Mouse (Mus musculus): ENCODE data around the gene Armh3. TPM values are rescaled to one million over a fixed set of nuclear protein-coding genes. Genes with fewer than 3 reads are reported as not detected.
A peak's percentile ranks its signal among the peaks of the same experiment; 100 is the strongest.

Armh3 gene
- polyA plus RNA-seq, 3 experiments from 2014 or later = 8.0 to 10.9 (median 9.5) TPM

GRCm38 (mm10) chr19:45783933-45784576, 214.2 kb downstream of the Armh3 start:
- no peak for ATAC-seq

DNA sequence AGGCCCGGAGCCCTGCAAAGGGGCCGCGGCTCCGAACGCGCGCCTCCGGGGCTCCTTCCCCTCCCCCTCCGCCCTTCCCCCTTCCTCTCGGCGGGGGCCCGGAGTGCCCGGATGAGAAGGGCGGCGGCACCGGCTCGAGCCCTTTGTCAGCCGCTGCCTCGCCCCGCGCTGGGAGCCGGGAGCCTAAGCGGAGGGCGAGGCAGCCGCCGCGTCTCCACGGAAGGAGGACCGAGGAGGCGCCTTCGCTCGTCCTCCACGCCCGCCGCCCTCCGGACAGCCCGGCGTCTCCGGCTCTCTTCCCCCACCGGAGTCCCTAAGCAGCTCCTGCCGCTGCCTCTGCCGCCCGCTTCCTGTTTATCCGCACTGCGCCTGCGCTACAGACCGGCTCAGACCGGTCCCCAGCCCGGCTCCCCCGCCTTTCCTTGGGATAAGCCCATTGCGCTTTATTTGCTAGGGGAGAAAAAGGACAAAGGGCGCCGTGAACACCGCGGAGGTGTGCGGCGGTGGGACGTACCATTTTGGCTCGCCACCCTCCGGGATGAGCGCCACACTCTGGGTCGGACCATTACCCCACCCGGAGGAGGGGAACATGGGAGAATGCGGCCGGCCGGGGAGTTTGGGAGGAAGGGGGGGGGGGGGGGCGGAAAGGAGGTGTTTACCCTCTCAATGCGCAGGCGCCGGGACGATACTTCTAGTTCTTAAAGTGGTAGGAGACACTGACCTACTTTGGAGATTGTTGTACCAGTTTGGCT, 214.9 kb downstream of the Armh3 start, which contains the start of gene Mgea5:
Mgea5 (minus strand) TSS at position 657 of the 752 bp plus-strand sequence.
- ATAC-seq = peak; percentile 93

DNA sequence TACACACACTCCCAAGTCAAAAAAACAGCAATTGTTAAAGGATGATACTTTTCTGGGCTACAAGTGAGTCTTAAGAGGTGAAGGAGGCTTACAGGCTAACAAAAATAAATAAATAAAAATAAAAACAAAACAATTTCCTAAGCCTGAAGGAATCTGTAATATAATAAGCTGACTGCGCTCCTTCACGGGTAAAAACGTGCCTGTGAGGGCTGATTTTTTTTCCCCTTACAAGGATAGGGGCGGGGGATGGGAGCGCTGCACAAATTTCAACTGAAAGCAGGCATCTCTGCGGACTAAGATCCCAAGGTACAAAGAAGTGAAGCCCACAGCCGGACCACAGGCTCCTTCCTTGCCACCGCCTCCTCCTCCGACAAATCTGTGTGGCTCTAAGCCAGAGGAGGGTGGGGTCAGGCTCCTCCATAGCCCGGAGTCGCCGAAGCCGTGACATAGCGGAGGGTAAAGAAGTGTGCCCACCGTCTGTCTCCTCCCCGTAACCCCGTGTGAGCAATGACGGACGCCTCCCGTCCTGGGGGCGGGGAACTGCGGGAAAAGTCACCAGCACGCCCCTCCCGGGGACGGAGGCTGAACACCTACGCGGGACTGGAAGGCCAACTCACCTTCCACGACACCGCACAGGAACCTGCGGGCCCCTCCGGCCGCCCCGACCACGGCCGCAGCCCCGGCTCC, 215.8 kb downstream of the Armh3 start:
- peak; percentile 5 for ATAC-seq

GRCm38 (mm10) chr19:45781676-45782075, 216.6 kb downstream of the Armh3 start:
- no peak for ATAC-seq

GRCm38 (mm10) chr19:45780350-45780915, 217.9 kb downstream of the Armh3 start:
- ATAC-seq = no peak

DNA sequence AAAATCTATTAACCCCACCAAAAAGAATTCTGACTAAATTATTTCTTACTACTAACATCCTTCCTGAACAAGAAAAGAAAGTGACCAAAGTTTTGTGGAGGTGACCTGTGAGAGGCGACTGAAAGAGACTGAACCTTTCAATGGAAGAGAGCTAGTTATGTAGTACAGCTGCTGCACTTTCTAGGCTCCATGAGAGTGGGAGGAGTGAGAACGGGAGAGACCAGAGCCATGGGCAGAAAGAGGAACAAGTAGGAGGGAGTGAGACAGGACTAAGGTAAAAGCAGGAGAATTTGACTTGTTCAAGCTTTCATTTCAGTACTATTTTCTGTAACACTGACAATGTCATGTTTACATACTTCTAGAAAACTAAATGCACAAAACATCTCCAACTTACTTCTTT, 222.8 kb downstream of the Armh3 start:
- no peak for ATAC-seq

GRCm38 (mm10) chr19:45771501-45771900, 226.8 kb downstream of the Armh3 start:
- ATAC-seq = no peak

Other genes starting within 250 kb of the Armh3 start
- 10 to 100 TPM; 12.9 to 73.1 (median 57.3) TPM for gene Npm3, start 248.9 kb downstream of the Armh3 start, polyA plus RNA-seq (2017; shearing (Covaris generic))
- 100 to 1,000 TPM; 124 to 242 (median 205) TPM for gene Mgea5, start 214.7 kb downstream of the Armh3 start, polyA plus RNA-seq (2017; shearing (Covaris generic))
- 10 to 100 TPM in 2 of 3 experiments, 1 to 10 TPM in 1; 3.4 to 13.9 (median 10.1) TPM for gene Kcnip2, start 182.4 kb downstream of the Armh3 start, polyA plus RNA-seq (2017; shearing (Covaris generic))
- gene Hps6, start 5.0 kb upstream of the Armh3 start, polyA plus RNA-seq (2017; shearing (Covaris generic)) = 1 to 10 TPM; 1.3 to 3.1 (median 2.6) TPM
- gene Pprc1, start 46.4 kb upstream of the Armh3 start, polyA plus RNA-seq (2017; shearing (Covaris generic)) = 10 to 100 TPM; 10.4 to 20.5 (median 20.3) TPM
- 10 to 100 TPM; 28.4 to 51.7 (median 49.6) TPM for gene Ldb1, start 46.7 kb upstream of the Armh3 start, polyA plus RNA-seq (2017; shearing (Covaris generic))
- 10 to 100 TPM; 53.4 to 77.2 (median 65.0) TPM for gene Nolc1, start 77.4 kb upstream of the Armh3 start, polyA plus RNA-seq (2017; shearing (Covaris generic))
- gene Elovl3, start 133.4 kb upstream of the Armh3 start, polyA plus RNA-seq (2017; shearing (Covaris generic)) = not detected
- gene Pitx3, start 149.8 kb upstream of the Armh3 start, polyA plus RNA-seq (2017; shearing (Covaris generic)) = not detected
- 10 to 100 TPM; 25.5 to 35.6 (median 32.6) TPM for gene Gbf1, start 154.0 kb upstream of the Armh3 start, polyA plus RNA-seq (2017; shearing (Covaris generic))